Mouse (Mus musculus) hindbrain, embryonic 14.5 days (tissue): ENCODE results near the gene Gipr. TPM values are rescaled to one million over a fixed set of nuclear protein-coding genes. Genes with fewer than 3 reads are reported as not detected.
A peak's percentile ranks its signal among the peaks of the same experiment; 100 is the strongest.

Source experiments
- microRNA counts: library from miRNA; unstranded; fragments of <30 nt; microRNA quantifications from one replicate; lab custom pipeline; 2016
- microRNA-seq: library from miRNA; unstranded; fragments of <30 nt; microRNA quantifications from one replicate; pipeline ENCODE4, GENCODE M21; 2016
- polyA plus RNA-seq: library from polyadenylated mRNA; unstranded; fragments of >200 nt; fragmentation: Nextera tagmentation; extraction: Ambion mirVana; gene quantifications from 2 replicates; pipeline ENCODE4 v1.2.1, GENCODE M21; 2014

Gene Gipr
- polyA plus RNA-seq, 1 experiment from 2014 or later, result 0.62 TPM

MicroRNA genes within 50 kb of the gene (microRNA counts, 519-probe panel; counts per million panel counts)
- microRNA mmu-miR-330 (lab: Ali Mortazavi, UCI), result not detected

Small RNA genes lying within 50 kb of the gene (microRNA-seq; reads per million reads assigned to microRNA genes)
- 555 reads per million, percentile 72 among the genes with 10 or more reads in this experiment for gene Mir330

Other genes with a start within 250 kb of the Gipr start
- 15.4 and 16.3 TPM in 2 replicates for gene Nova2, start 240.2 kb downstream of the Gipr start, polyA plus RNA-seq
- gene Nanos2, start 178.7 kb downstream of the Gipr start, polyA plus RNA-seq, result 0.52 and 0.69 TPM in 2 replicates
- gene Mypop, start 174.9 kb downstream of the Gipr start, polyA plus RNA-seq, result 6.7 and 7.4 TPM in 2 replicates
- 32.4 and 38.1 TPM in 2 replicates for gene Irf2bp1, start 162.1 kb downstream of the Gipr start, polyA plus RNA-seq
- gene Foxa3, start 142.6 kb downstream of the Gipr start, polyA plus RNA-seq, result not detected in 2 replicates
- gene Sympk, start 141.8 kb downstream of the Gipr start, polyA plus RNA-seq, result 18.7 and 18.8 TPM in 2 replicates
- gene Rsph6a, start 111.4 kb downstream of the Gipr start, polyA plus RNA-seq, result 0.27 and 0.43 TPM in 2 replicates
- 32.0 and 35.0 TPM in 2 replicates for gene Dmwd, start 89.9 kb downstream of the Gipr start, polyA plus RNA-seq
- 8.2 and 8.9 TPM in 2 replicates for gene Dmpk, start 82.3 kb downstream of the Gipr start, polyA plus RNA-seq
- 2.3 and 2.5 TPM in 2 replicates for gene Six5, start 71.5 kb downstream of the Gipr start, polyA plus RNA-seq
- 6.7 and 7.7 TPM in 2 replicates for gene Gm4969, start 47.8 kb downstream of the Gipr start, polyA plus RNA-seq
- gene Fbxo46, start 46.3 kb downstream of the Gipr start, polyA plus RNA-seq, result 10.9 and 11.9 TPM in 2 replicates
- 19.1 and 20.3 TPM in 2 replicates for gene Qpctl, start 16.8 kb downstream of the Gipr start, polyA plus RNA-seq
- 104 and 110 TPM in 2 replicates for gene Snrpd2, start 16.4 kb downstream of the Gipr start, polyA plus RNA-seq
- 3.4 and 3.6 TPM in 2 replicates for gene Eml2, start 10.3 kb upstream of the Gipr start, polyA plus RNA-seq
- gene Gpr4, start 46.4 kb upstream of the Gipr start, polyA plus RNA-seq, result 3.1 and 3.2 TPM in 2 replicates
- gene Opa3, start 62.2 kb upstream of the Gipr start, polyA plus RNA-seq, result 34.1 and 36.6 TPM in 2 replicates
- 32.7 and 35.3 TPM in 2 replicates for gene Vasp, start 105.7 kb upstream of the Gipr start, polyA plus RNA-seq
- 0.74 and 1.0 TPM in 2 replicates for gene Ppm1n, start 113.9 kb upstream of the Gipr start, polyA plus RNA-seq
- 106 and 112 TPM in 2 replicates for gene Rtn2, start 116.5 kb upstream of the Gipr start, polyA plus RNA-seq
- gene Fosb, start 143.9 kb upstream of the Gipr start, polyA plus RNA-seq, result 0.12 TPM in 1 of 2 replicates, not detected in the other
- 82.6 and 86.1 TPM in 2 replicates for gene Ercc1, start 178.7 kb upstream of the Gipr start, polyA plus RNA-seq
- gene Cd3eap, start 193.4 kb upstream of the Gipr start, polyA plus RNA-seq, result 17.0 TPM in 2 replicates
- 2.4 and 2.6 TPM in 2 replicates for gene Ppp1r13l, start 193.6 kb upstream of the Gipr start, polyA plus RNA-seq
- gene Ercc2, start 215.9 kb upstream of the Gipr start, polyA plus RNA-seq, result 15.6 and 16.5 TPM in 2 replicates
- gene Klc3, start 238.0 kb upstream of the Gipr start, polyA plus RNA-seq, result 0.78 and 1.1 TPM in 2 replicates
- gene Ckm, start 238.6 kb upstream of the Gipr start, polyA plus RNA-seq, result not detected in 2 replicates